Mouse (Mus musculus) heart, adult 2 months (tissue): ENCODE measurements around the gene Wwox. TPM values are rescaled to one million over a fixed set of nuclear protein-coding genes. Genes with fewer than 3 reads are reported as not detected.

ENCODE experiments used
- DNase-seq, 2 experiments: peaks; one replicate each; pipeline ENCODE4 v3.0.0; 2021
- H3K27ac ChIP-seq: fragments of 200-600 bp; 2 replicates; pipeline ENCODE4 v1.8.1; 2022
- H3K27me3 ChIP-seq: fragments of 200-500 bp; 2 replicates; pipeline ENCODE4 v1.6.1; 2012; ENCODE audit warnings: mild to moderate bottlenecking, low read length, inconsistent platforms, mixed read lengths; ENCODE audit not compliant: control insufficient read depth, insufficient read depth
- H3K36me3 ChIP-seq: fragments of 200-500 bp; 2 replicates; pipeline ENCODE4 v1.6.1; 2012; ENCODE audit warnings: low read length, inconsistent platforms; ENCODE audit not compliant: control insufficient read depth, insufficient read depth
- H3K4me1 ChIP-seq: fragments of 200-500 bp; 2 replicates; pipeline ENCODE4 v1.6.1; 2011; ENCODE audit warnings: low read length; ENCODE audit not compliant: control insufficient read depth, insufficient read depth
- H3K4me3 ChIP-seq: fragments of 200-600 bp; 2 replicates; pipeline ENCODE4 v1.8.1; 2022
- H3K79me2 ChIP-seq: fragments of 200-500 bp; replicated peaks from 2 replicates; pipeline ENCODE4 v1.6.1; 2012; ENCODE audit warnings: mild to moderate bottlenecking, inconsistent platforms, low read length, moderate library complexity, mixed read lengths; ENCODE audit not compliant: control insufficient read depth, insufficient read depth
- H3K9ac ChIP-seq: fragments of 200-500 bp; 2 replicates; pipeline ENCODE4 v1.6.1; 2012; ENCODE audit warnings: low read depth, mild to moderate bottlenecking, control low read depth, inconsistent platforms, low read length, mixed read lengths
- CTCF ChIP-seq: fragments of 200-600 bp; IDR thresholded peaks from 2 replicates; pipeline ENCODE4 v1.8.1; 2022; ENCODE audit warnings: antibody characterized with exemption, mild to moderate bottlenecking, moderate library complexity
- EP300 ChIP-seq: fragments of 200-500 bp; IDR thresholded peaks from 2 replicates; pipeline ENCODE4 v1.6.1; 2011; ENCODE audit warnings: low read depth, low read length, control low read depth; ENCODE audit not compliant: insufficient read depth
- POLR2A ChIP-seq: fragments of 200-500 bp; IDR thresholded peaks from 2 replicates; pipeline ENCODE4 v1.6.1; 2011; ENCODE audit warnings: mild to moderate bottlenecking, low read depth, low read length, control low read depth; ENCODE audit not compliant: insufficient read depth
- WGBS: fragments of 180-500 bp; shearing (Covaris S2); methylation state at CpG from one replicate; pipeline ENCODE4 v1.1.7; 2018; 5-methylcytosine and 5-hydroxymethylcytosine counted together
- intact Hi-C: fragments of 180-260 bp; cut with DNase I; formaldehyde crosslinking; loops from one replicate; pipeline ENCODE4 v1.15.1; 2025
- polyA plus RNA-seq: library from polyadenylated mRNA; depleted of rRNA; stranded (reverse); fragments of >200 nt; gene quantifications from 2 replicates; pipeline ENCODE4 v1.2.3, GENCODE M21; 2012
- total RNA-seq, 2 experiments: library from RNA; stranded (reverse); gene quantifications; 2 replicates each; pipeline ENCODE4 v1.2.3; 2021

The Wwox gene
- total and polyA plus RNA-seq, 3 experiments: 3.3 to 4.6 (median 4.6) TPM

GRCm38 (mm10) chr8:114933248-114933647 lies 493.8 kb downstream of the Wwox start:
- intact Hi-C loops: loop anchor here (5.0 kb wide), 1 partner anchor 774 kb away; the partner anchor contains the start of gene Maf
- no peak for DNase-seq
- 70% methylated on average over 1 of the region's 1 CpGs for WGBS

GRCm38 (mm10) chr8:114936887-114937286 lies 497.4 kb downstream of the Wwox start:
- no peaks in the 10 kb centered on the region for H3K79me2 ChIP-seq
- no peak overlapping the region for H3K9ac ChIP-seq
- TF ChIP-seq POLR2A: no peak
- TF ChIP-seq CTCF: no peak
- no peak for TF ChIP-seq EP300
- intact Hi-C loops: loop anchor here (2.0 kb wide), 1 partner anchor 34 kb away; no protein-coding TSS in a partner anchor
- no peak overlapping the region for H3K27ac ChIP-seq
- H3K4me1 ChIP-seq: no peaks in the 10 kb centered on the region
- 29% methylated on average over 10 of the region's 10 CpGs for WGBS
- DNase-seq: peak in 1 of 2 experiments; percentile 19
- H3K4me3 ChIP-seq: no peak overlapping the region
- H3K36me3 ChIP-seq: no peaks in the 10 kb centered on the region
- H3K27me3 ChIP-seq: no peaks in the 10 kb centered on the region

More at GRCm38 (mm10) chr8:114933248-114933647, 493.8 kb downstream of the Wwox start:
- Histone ChIP-seq H3K4me3 (no peak overlapping the region), H3K79me2 (no peaks in the 10 kb centered on the region), H3K27ac (no peak overlapping the region), H3K9ac (no peak overlapping the region), H3K36me3 (no peaks in the 10 kb centered on the region), H3K27me3 (no peaks in the 10 kb centered on the region), H3K4me1 (no peaks in the 10 kb centered on the region)
- no peak for TF ChIP-seq POLR2A
- no peak for TF ChIP-seq EP300
- TF ChIP-seq CTCF: peak; percentile 78

GRCm38 (mm10) chr8:114939338-114939737 lies 499.9 kb downstream of the Wwox start:
- 94% methylated on average over 8 of the region's 8 CpGs for WGBS

GRCm38 (mm10) chr8:114941096-114941495 lies 501.6 kb downstream of the Wwox start:
- Histone ChIP-seq H3K27ac (no peak overlapping the region), H3K4me1 (no peaks in the 10 kb centered on the region), H3K9ac (no peak overlapping the region), H3K4me3 (no peak overlapping the region), H3K36me3 (no peaks in the 10 kb centered on the region), H3K27me3 (no peaks in the 10 kb centered on the region), H3K79me2 (no peaks in the 10 kb centered on the region)
- intact Hi-C loops: no loop called here
- TF ChIP-seq POLR2A (no peak), CTCF (no peak), EP300 (no peak)
- DNase-seq: no peak
- WGBS: 85% methylated on average over 5 of the region's 5 CpGs

More at GRCm38 (mm10) chr8:114939338-114939737, 499.9 kb downstream of the Wwox start:
- Histone ChIP-seq H3K9ac (no peak overlapping the region), H3K36me3 (no peaks in the 10 kb centered on the region), H3K79me2 (no peaks in the 10 kb centered on the region), H3K27ac (no peak overlapping the region), H3K4me3 (no peak overlapping the region), H3K4me1 (no peaks in the 10 kb centered on the region), H3K27me3 (no peaks in the 10 kb centered on the region)
- intact Hi-C loops: no loop called here
- TF ChIP-seq EP300 (no peak), POLR2A (no peak), CTCF (no peak)
- no peak for DNase-seq

GRCm38 (mm10) chr8:114941644-114942043 lies 502.2 kb downstream of the Wwox start:
- Histone ChIP-seq H3K4me3 (no peak overlapping the region), H3K27me3 (no peaks in the 10 kb centered on the region), H3K79me2 (no peaks in the 10 kb centered on the region), H3K36me3 (no peaks in the 10 kb centered on the region), H3K9ac (no peak overlapping the region), H3K27ac (no peak overlapping the region), H3K4me1 (no peaks in the 10 kb centered on the region)
- TF ChIP-seq CTCF (no peak), EP300 (no peak), POLR2A (no peak)
- intact Hi-C loops: no loop called here
- WGBS: 55% methylated on average over 9 of the region's 9 CpGs
- DNase-seq: no peak

GRCm38 (mm10) chr8:114947921-114948320 lies 508.5 kb downstream of the Wwox start:
- DNase-seq: no peak
- intact Hi-C loops: no loop called here
- Histone ChIP-seq H3K27ac (no peak overlapping the region), H3K79me2 (no peaks in the 10 kb centered on the region), H3K4me3 (no peak overlapping the region), H3K4me1 (no peaks in the 10 kb centered on the region), H3K36me3 (no peaks in the 10 kb centered on the region), H3K9ac (no peak overlapping the region), H3K27me3 (no peaks in the 10 kb centered on the region; the same call in 1 of the 2 replicates)
- 62% methylated on average over 6 of the region's 6 CpGs for WGBS
- TF ChIP-seq CTCF (no peak), EP300 (no peak)
